Mouse (Mus musculus): ENCODE data around the gene Prr5l.
"Not testable (repeated sequence)": the region's sequence is repeated elsewhere in the genome, so short reads cannot be mapped to it uniquely, and the experiment has no call there.

Prr5l gene

GRCm38 (mm10) chr2:101762955-101763386 lies 119.9 kb downstream of the Prr5l start:
- DNase-seq (ENCODE audit: low spot score in 2 of 2) = no peak

GRCm38 (mm10) chr2:101762405-101762804 lies 120.4 kb downstream of the Prr5l start:
- peak; percentile 29 to 43 for DNase-seq (ENCODE audit: low spot score in 2 of 2)

DNA sequence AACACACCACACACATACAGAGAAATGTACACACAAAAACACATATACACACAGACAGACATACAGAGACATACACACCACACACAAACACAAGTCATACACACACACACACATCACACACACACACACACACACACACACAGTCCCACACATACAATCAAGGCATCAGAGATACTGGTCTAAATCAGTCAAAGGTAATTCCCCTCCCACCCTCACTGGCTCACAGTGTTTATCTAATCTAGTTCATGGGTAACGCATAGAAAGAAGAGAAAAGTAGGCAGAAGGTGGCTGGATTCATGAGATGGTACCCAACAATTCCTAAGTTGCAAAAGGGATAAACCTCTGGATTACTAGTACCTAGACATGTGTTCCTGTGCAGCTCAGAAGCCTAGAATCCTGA lies 120.9 kb downstream of the Prr5l start:
- no peak for DNase-seq (ENCODE audit: low spot score in 2 of 2)

DNA sequence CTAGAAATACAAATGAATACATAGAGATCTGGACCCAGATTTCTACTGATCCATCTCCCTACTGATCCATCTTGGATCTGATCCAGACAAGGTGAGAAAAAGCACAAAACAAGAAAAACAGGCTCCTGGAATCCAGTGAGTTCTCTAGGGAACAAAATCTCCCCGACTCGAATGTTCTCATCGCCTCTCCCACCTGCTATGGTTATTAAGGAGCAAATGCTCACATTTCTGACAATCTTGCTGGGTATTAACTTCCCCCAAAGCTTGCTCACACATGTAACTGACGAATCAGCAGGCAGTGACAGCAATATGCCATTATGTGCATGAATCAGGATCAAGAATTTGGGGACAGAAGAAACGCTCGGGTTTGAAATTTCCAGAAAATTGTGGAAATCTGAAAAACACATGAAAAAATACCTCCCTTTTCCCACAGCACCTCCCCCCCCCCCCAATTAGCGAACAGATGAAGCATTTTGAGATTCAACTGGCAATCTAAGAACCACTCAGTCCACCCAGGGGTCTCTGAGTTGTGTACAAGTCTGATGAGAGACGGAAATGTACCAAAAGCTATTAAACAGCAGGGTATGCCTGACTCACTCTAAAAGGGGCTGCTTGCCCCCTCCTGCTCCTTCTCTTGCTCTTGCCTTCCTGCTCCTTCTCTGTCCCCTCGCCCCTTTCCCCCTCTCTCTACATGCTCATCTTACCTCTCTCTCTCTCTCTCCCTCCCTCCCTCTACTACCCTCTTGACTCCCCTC lies 123.1 kb downstream of the Prr5l start:
- DNase-seq (ENCODE audit: low spot score in 2 of 2) = no peak

GRCm38 (mm10) chr2:101757806-101758205 lies 125.0 kb downstream of the Prr5l start:
- DNase-seq (ENCODE audit: low spot score in 2 of 2) = no peak

DNA sequence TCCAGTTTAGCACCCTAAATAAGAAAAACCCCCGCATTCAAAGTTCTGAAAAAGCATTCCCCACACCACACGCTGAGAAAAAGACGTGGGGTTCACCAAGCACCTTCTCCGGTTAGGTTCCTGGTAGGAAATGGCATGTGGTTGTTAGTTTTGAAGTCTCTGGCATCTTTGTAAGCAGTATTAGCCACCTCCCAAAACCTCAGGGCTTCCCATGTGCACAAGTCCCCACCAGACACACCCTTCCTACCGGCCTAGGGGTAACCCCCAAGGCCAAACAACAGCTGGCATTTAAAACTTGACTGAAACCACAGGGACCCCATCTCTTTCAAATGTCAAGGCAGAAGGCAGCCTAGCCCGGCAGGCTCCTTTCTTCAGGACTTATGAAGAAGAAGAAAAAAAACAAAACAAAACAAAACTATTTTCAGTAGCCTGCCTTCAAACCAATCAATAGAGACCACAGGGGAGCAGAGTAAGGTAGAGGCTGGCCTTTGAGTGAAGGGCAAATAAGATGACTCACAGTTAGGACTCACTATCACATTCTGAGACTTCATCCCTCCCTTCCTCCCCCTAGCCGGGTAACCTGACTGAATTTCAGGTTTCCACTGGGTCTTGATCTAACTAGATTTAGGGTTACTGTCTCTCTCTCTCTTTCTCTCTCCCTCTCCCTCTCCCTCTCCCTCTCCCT lies 126.6 kb downstream of the Prr5l start:
- peak; percentile 65 to 75 for DNase-seq (ENCODE audit: low spot score in 2 of 2)

GRCm38 (mm10) chr2:101754939-101755555 lies 127.8 kb downstream of the Prr5l start:
- DNase-seq (ENCODE audit: low spot score in 2 of 2) = no peak

DNA sequence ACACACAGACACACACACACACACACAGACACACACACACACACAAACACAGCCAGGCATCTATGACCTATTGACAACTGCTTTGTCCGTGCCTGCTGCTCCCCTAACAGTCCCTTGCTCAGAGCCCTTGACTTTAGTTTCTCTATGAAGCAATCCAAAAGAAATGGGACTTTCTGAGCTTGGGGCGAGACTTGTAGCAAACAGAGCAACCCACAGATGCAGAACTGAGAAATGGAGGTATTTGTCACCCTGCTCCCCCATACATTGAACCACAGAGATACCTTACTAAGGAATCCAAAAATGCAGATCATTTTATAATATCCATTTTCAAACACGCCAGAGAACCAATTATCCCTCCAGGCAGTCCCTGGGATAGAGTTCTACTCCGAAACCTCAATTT lies 128.4 kb downstream of the Prr5l start:
- no peak for DNase-seq (ENCODE audit: low spot score in 2 of 2)

DNA sequence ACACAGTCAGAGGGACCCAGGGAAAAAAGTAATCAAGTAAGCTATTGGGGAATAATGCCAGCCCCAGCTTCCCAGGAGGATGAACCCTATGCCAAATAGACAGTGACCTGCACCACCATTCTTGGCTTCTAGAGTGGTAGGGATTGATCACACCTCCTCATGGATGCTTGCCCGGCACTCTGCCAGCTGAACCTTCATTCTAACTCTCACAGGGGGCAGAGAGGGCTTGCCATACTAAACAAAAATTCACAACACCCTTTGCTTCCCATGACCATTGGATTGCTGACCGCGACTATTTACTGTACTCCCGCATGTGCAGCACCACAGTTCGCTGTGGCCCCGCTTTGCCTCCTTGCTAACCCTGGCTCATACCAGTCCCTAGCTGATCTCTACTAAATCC lies 129.8 kb downstream of the Prr5l start:
- DNase-seq (ENCODE audit: low spot score in 2 of 2) = no peak

GRCm38 (mm10) chr2:101752402-101752801 lies 130.4 kb downstream of the Prr5l start:
- no peak for DNase-seq (ENCODE audit: low spot score in 2 of 2)

- DNase-seq (ENCODE audit: low spot score in 2 of 2) = no peak
Observed at GRCm38 (mm10) chr2:101751236-101751922, 131.4 kb downstream of the Prr5l start.

- DNase-seq (ENCODE audit: low spot score in 2 of 2) = no peak
Observed at GRCm38 (mm10) chr2:101746537-101746936, 136.3 kb downstream of the Prr5l start.

GRCm38 (mm10) chr2:101745656-101746055 lies 137.2 kb downstream of the Prr5l start:
- not testable (repeated sequence) for DNase-seq (ENCODE audit: low spot score in 2 of 2)

DNA sequence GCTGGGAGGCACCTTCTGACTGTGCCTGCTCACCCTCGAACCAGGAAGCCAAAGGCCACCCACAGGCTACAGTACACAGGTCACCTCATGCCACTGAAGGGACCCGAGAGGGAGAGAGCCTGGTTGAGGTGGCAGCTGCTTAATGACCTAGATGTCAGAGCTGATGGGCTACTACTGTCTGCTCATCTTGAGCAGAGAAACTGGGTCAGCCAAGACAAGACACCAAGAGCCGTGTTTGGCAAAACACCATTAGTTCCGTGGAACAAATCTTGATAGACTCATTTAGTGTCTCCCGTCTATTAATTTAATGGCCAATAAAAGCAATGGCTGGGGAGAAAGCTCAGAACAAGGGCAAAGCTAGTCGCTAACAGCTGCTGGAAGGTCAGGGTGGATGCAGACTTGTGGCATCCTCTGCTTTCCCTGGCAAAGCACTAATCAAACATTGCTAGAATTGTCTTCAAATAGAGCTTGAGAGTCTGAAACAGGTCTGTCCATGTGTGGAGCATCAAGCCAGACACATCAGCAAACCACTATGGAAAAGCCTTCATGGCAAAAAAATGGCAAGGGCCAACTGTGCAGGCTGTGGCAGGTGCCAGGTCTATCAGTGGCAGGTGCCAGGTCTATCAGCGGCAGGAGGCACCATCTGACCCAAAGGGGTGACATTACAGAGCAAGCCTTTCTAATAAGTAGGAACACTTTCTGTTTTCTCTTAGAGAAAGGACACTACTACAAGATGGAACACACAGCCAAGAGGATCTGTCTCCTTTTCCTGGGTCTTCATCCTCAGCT lies 140.6 kb downstream of the Prr5l start:
- no peak for DNase-seq (ENCODE audit: low spot score in 2 of 2)

GRCm38 (mm10) chr2:101741653-101742052 lies 141.2 kb downstream of the Prr5l start:
- no peak for DNase-seq (ENCODE audit: low spot score in 2 of 2)

DNA sequence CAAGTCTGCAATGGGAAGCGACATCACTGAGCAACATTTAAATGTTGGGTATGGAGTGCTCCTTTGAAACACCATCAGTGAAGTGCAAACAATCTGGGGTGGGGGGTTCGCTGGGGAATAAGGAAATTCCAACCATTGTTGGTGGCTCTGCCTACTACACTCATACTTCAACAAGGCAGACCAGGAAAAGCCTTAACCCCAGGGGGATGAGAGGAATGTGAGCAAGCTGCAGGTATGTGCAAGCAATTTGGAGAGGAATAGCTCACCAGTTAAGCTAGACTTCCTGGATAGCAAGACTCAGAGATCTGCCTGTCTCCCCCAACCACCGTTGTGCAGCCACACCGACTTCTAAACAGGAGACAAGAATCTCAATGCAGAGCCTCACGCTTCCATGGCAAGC lies 142.9 kb downstream of the Prr5l start:
- DNase-seq (ENCODE audit: low spot score in 2 of 2) = no peak

- DNase-seq (ENCODE audit: low spot score in 2 of 2) = no peak
Observed at GRCm38 (mm10) chr2:101733564-101733963, 149.3 kb downstream of the Prr5l start.

DNA sequence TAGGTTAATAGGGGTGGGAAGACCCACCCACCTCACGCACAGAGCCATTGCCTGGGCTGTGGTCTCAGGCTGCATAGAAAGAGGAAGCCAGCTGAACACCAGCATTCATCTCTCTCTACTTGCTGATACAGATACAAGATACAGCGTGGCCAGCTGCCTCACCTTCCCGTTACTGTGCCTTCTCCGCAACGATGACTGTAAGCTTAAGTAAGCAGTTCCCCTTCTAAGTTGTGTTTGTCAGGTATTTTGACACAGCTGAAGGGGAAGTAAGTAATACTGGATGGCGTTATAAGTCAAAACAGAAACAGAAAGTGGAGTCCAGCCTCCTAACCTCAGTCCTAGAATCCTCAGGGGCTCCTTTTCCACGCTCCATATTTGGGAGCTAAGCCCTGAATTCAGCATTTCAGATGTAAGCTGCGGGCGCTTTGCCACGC lies 150.0 kb downstream of the Prr5l start:
- peak; percentile 13 to 74 for DNase-seq (ENCODE audit: low spot score in 2 of 2)

GRCm38 (mm10) chr2:101730972-101731371 lies 151.9 kb downstream of the Prr5l start:
- DNase-seq (ENCODE audit: low spot score in 2 of 2) = no peak

DNA sequence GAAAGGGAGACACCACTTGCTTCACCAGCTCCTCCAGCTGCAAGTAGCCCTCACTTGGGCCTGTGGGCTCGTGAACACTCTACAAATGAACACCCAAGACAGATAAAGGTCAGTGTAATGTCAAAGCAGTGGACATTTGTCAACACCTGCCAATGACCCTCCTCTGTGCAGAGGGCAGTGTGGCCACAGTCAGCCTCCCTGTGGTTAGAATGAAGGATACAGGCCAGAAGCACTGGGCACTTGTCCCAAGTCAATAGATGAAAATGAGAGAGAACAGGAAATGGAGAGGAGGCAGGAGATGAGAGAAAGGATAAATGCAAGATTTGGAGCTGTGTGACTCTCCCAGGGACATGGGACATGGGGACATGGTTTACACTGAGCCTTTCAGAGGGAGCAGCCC lies 153.4 kb downstream of the Prr5l start:
- DNase-seq (ENCODE audit: low spot score in 2 of 2) = no peak

- no peak for DNase-seq (ENCODE audit: low spot score in 2 of 2)
Observed at GRCm38 (mm10) chr2:101727787-101728186, 155.0 kb downstream of the Prr5l start.

Data from natural killer cell, adult 2 months (primary cell).